Mouse (Mus musculus): ENCODE results near the gene Gm15557. TPM values are rescaled to one million over a fixed set of nuclear protein-coding genes. Genes with fewer than 3 reads are reported as not detected.
"Not testable (repeated sequence)": the region's sequence is repeated elsewhere in the genome, so short reads cannot be mapped to it uniquely, and the experiment has no call there.

The Gm15557 gene
- not detected in 2 replicates for total RNA-seq (2021)
- long read RNA-seq: 0 reads

- no peak for DNase-seq
Observed at GRCm38 (mm10) chr2:155940681-155941080, at the start of gene Gm15557. Gene Gm15557 (plus strand): TSS chr2:155940728.

DNA sequence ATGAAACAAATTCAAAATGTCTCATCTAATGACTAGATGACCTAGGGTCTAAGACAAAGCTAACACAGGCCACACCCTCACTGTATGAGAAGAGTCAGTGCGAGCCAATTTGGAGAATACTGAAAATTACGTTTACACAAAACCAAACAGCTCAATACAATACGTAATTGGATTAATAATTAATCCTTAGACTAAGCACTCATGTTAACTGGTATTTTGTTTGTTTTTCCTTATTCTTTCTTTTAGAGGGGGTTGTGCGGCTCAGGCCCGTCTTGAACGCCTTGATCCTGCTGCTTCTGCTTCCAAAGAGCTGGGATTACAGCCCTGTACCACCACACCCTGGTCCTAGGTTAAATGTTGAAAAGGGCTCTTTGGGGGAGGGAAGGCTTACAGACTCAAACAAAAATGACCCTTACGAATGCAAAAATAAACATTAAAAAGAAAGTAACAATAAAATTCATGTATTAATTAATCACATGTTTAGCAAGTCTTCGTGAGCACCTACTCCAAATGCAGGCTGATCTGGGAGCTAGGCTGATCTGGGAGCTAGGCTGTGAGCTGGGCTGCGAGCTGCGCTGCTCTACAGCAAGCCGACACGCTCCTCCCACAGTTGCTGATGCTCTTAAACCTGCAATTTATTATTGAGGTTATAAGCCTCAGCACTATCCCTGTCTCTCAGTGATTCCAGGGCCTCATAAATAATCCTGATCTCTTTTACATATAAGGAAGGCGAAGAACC, 46.1 kb upstream of the Gm15557 start:
- no peak for DNase-seq

GRCm38 (mm10) chr2:155895046-155895735, 45.3 kb upstream of the Gm15557 start:
- DNase-seq: no peak

DNA sequence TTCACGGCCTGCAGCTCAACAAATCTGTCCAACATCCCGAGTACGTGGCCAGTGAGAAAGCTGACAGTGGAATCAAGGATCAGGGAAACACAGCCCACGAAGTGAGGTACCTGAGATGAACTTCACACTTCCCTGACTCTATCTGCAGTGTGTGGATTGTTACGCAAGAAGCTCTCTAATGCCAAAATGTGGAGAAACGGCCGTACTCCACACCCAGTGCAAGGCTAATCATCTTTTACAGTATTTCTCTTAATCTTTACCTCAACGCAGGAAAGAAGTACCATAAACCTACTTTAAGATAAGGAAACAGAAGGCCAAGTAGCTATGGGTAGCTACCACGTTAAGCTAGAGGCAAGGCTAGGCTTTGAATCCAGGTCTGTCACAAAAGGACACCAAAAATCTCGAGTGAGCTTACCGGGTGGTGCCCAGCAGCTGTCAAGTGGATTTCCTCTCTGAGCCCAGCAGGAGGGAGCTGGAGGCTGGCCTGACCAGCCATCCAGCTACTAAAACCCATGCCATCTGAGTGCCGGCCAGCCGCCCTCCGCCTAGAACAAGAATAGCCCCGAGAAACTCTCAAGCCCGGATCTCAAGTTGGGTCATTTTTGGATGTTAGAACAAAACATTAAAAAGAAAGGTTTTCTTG, 37.4 kb upstream of the Gm15557 start:
- DNase-seq: no peak

GRCm38 (mm10) chr2:155903632-155904008, 36.9 kb upstream of the Gm15557 start:
- DNase-seq: no peak

- DNase-seq: no peak
Observed at GRCm38 (mm10) chr2:155914684-155915083, 25.8 kb upstream of the Gm15557 start.

GRCm38 (mm10) chr2:155923143-155923542, 17.4 kb upstream of the Gm15557 start:
- no peak for DNase-seq

DNA sequence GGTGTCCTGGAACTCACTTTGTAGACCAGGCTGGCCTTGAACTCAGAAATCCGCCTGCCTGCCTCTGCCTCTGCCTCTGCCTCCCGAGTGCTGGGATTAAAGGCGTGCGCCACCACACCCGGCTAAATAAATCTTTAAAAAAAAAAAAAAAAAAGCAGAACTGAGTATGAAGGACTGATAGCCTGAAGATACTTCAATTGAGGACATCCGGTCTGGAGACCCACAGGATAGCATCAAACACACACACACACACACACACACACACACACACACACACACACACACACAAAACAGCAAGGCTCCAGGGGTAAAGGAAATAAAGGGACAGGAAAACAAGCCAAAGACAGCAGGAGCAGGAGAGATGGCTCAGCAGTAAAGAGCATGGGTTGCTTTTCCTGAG, 15.3 kb upstream of the Gm15557 start:
- DNase-seq: not testable (repeated sequence)

DNA sequence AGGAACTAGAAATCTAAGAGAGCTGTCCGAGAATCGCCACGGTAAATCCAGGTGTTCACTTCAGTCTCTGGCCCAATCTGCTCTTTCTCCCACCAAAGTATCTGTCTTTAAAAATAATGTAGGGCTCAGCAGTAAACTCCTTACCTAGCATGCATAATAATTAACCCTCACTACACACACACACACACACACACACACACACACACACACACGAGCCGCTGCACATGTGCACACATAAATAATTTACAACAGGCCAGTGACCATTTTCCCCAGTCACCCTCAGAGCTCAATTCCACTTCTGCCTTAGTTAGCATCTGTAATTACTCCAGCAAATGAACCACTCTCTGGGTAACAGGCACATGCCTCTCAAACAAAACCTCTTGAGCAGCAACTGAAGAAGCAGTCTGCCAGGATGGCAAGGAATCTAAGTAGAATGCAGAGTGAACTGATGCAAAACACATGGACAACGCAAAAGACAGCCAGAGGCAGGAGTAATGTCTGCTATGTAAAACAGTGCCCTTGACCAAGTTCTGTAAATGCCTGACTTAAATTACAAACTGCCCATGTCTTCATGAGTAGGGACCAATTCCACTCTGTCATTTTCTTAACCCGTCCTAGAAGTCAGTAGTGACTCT, 11.7 kb upstream of the Gm15557 start:
- no peak for DNase-seq

DNA sequence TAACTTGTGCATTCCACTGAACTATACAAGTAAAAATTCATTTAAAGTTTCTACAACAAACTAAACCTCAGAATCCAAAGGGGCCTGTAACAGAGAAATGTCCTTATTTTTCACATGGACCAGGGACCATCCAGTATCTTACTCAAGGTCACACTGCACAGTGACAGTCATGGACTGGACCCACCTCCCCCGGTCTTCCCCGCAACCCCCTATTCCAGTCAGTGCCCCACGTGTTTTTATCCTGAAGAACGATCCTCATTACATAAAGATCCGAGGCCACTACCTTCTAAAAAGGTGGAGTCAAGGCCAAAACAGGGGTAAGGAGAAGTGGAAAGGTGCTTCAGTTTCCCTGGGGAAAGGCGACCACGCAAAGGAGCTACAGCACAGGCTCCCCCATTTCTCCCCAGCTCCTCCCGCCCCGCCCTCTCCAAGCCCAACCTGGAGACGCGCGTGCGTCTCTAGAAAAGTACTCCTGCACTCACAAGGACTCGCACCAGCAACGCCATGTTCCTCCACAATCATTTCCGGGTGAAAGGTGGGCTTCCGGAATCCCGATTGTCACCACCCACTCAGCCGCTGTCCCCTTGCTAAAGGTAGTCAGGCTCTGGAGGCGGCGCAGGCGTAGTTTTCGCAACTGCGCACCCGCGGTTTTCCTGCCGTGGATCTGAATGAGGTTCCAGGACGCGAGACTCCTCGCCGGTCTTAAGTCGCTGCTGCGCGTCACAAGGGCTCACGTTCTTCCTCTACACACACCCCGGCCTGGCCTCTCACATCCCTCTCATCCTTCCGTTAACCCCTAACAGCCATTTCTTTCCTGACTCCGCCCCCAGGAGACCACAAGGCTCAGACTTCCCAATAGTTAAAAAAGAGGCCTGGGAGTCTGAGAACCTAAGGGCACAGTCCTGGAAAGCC, 10.7 kb upstream of the Gm15557 start, which contains the start of gene Uqcc1:
Gene Uqcc1 (minus strand): TSS at position 780 of the 912 bp plus-strand sequence.
- peak; percentile 88 for DNase-seq

- no peak for DNase-seq
Observed at GRCm38 (mm10) chr2:155939897-155940529, 515 bp upstream of the Gm15557 start.

- peak; percentile 83 for DNase-seq
Observed at GRCm38 (mm10) chr2:155941697-155942442, 1.3 kb downstream of the Gm15557 start.

- no peak for DNase-seq
Observed at GRCm38 (mm10) chr2:155943463-155943862, 2.9 kb downstream of the Gm15557 start.

DNA sequence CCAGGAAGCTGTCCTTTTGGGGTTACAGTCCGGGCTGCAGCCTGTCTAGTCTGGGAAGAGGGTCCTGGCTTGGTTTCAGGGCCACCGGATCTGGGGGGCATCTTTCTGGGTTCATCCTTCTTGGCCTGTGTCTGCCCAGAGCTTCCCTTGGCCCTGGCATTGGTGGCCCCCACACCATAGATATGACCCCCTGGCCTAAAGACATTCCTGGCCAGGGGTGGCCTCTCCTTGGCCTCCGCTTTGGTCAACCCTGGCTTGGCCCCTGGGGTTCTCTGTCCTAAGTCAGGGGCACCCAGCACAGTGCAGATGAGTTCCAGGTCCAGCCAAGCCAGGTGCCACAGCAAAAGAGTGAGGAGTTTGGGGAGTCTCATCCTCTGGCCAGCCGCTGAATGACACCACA, 4.2 kb downstream of the Gm15557 start:
- no peak for DNase-seq

- DNase-seq: no peak
Observed at GRCm38 (mm10) chr2:155945124-155945523, 4.6 kb downstream of the Gm15557 start, which contains the start of gene Gdf5. Gene Gdf5 (minus strand): TSS chr2:155945367.

- DNase-seq: no peak
Observed at GRCm38 (mm10) chr2:155945580-155945979, 5.1 kb downstream of the Gm15557 start.

GRCm38 (mm10) chr2:155946069-155946468, 5.5 kb downstream of the Gm15557 start:
- DNase-seq: peak; percentile 86

DNA sequence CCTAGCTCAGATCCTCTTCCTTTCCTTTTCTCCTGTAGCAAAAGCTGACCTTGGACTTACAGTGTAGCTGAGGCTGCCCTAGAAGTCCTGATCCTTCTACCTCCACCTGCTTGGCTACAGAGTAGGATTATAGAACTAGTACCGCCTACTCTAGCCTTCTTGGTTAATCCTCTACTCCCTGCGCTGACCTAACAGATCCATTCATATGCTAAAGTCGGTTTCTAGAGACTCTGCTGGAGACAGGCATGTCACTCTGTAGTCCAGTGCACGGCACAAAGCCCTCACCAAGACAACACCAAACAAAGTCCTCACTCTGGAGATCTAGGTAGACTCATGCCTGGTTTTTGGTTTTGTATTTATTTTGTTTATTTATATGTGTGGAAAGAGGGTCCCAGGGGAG, 6.0 kb downstream of the Gm15557 start:
- no peak for DNase-seq

DNA sequence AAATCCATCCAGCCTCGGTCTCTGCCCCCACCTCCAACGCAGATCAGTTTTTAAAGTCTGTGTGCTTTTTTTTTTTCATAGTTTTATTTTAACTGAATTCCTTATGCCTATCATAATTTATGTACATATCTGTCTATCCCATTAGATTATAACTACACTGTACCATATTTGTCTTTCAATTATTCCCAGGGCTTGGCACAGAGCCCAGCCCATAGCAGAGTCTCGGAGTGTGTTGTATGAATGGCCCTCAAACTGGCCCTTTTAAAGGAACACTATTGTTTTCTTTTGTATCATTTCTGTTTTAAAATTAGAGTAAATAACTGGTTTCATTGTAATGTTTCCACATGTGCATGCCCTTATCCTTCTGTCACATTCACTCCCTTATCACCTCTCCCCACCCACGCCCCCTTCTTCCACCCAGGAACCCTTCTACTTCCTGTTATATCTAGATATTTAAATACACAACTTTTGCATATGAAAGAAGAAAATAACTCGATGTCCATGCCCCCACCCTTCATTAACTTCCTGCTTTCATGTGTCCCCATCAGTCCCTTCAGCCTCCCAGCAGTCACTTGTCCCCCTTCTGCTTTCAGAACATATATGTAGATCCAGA, 7.0 kb downstream of the Gm15557 start:
- DNase-seq: no peak

DNA sequence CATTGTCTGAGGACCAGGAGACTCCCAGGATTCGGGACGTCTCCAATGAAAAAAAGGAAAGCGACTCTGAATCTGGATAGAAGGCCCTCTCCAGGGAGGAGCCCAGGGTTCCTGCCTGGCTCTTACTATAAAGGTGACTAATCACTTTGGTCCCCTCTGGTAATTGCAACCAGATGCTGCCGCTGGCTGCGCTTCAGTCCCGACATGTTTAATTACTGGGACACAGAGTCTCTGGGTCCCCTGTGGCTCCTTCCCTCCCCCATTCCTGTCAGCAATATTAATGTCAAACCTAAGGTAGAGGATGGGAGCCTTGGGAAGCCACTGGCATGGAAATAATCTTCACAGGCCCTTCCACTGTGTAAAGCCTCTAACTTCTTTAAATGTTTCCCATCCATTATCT, 8.8 kb downstream of the Gm15557 start:
- DNase-seq: no peak
